Mouse (Mus musculus) MEL (cell line): ENCODE data around the gene Wasf2. TPM values are rescaled to one million over a fixed set of nuclear protein-coding genes. Genes with fewer than 3 reads are reported as not detected.
A peak's percentile ranks its signal among the peaks of the same experiment; 100 is the strongest.

ENCODE experiments used
- DNase-seq: peaks from one replicate; pipeline ENCODE4 v3.0.0; 2011; ENCODE audit warnings: low read depth, low spot score
- H3K27ac ChIP-seq: 2 replicates; pipeline ENCODE4 v1.5.1; 2012; ENCODE audit warnings: low read depth, mild to moderate bottlenecking, control low read depth, low read length, moderate library complexity; ENCODE audit not compliant: control insufficient read depth
- H3K27me3 ChIP-seq, 2 experiments: fragments of 150-350 bp in 1 of 2; sonication (generic) in 1 of 2; 2 replicates each; pipeline ENCODE4 v1.6.1; 2012; ENCODE audit warnings: low read length in 2 of 2, mild to moderate bottlenecking in 2 of 2, improper control_type of control experiment in 1 of 2, moderate library complexity in 1 of 2; ENCODE audit not compliant: insufficient read depth in 2 of 2, control insufficient read depth in 1 of 2
- H3K36me3 ChIP-seq, 2 experiments: 2 replicates each; pipeline ENCODE4 v1.6.1; 2012 to 2014; ENCODE audit warnings: low read length in 2 of 2, improper control_type of control experiment in 1 of 2, inconsistent platforms in 1 of 2, mild to moderate bottlenecking in 1 of 2; ENCODE audit not compliant: insufficient read depth in 2 of 2, control insufficient read depth in 1 of 2
- H3K4me1 ChIP-seq, 2 experiments: fragments of 150-350 bp in 1 of 2; sonication (generic) in 1 of 2; 2 replicates each; pipeline ENCODE4 v1.6.1; 2012; ENCODE audit warnings: low read length in 2 of 2, improper control_type of control experiment in 1 of 2, mild to moderate bottlenecking in 1 of 2; ENCODE audit not compliant: insufficient read depth in 2 of 2, control insufficient read depth in 1 of 2
- H3K4me3 ChIP-seq, 2 experiments: fragments of 150-350 bp in 1 of 2; sonication (generic) in 1 of 2; 2 replicates each; pipeline ENCODE4 v1.5.1; 2012; ENCODE audit warnings: low read depth in 2 of 2, low read length in 2 of 2, mild to moderate bottlenecking in 2 of 2, moderate library complexity in 2 of 2, control low read depth in 1 of 2, improper control_type of control experiment in 1 of 2; ENCODE audit not compliant: control insufficient read depth in 1 of 2, insufficient read depth in 1 of 2
- H3K79me2 ChIP-seq: 2 replicates; pipeline ENCODE4 v1.6.1; 2012; ENCODE audit warnings: mild to moderate bottlenecking, low read length, moderate library complexity; ENCODE audit not compliant: control insufficient read depth, poor library complexity, insufficient read depth
- H3K9ac ChIP-seq: 2 replicates; pipeline ENCODE4 v1.6.1; 2012; ENCODE audit warnings: low read depth, mild to moderate bottlenecking, control low read depth, low read length, moderate library complexity; ENCODE audit not compliant: control insufficient read depth, poor library complexity, severe bottlenecking
- H3K9me3 ChIP-seq: fragments of 150-350 bp; sonication (generic); replicated peaks from 2 replicates; pipeline ENCODE4 v1.6.1; 2012; ENCODE audit warnings: mild to moderate bottlenecking, low read length, improper control_type of control experiment, moderate library complexity; ENCODE audit not compliant: insufficient read depth
- BHLHE40 ChIP-seq: IDR thresholded peaks from 2 replicates; pipeline ENCODE4 v1.6.1; 2012; ENCODE audit warnings: low read depth, mild to moderate bottlenecking, inconsistent platforms, low read length, improper control_type of control experiment, borderline replicate concordance
- CHD2 ChIP-seq: IDR thresholded peaks from 2 replicates; pipeline ENCODE4 v1.6.1; 2011; ENCODE audit warnings: low read length, improper control_type of control experiment
- ETS1 ChIP-seq: IDR thresholded peaks from 2 replicates; pipeline ENCODE4 v1.6.1; 2012; ENCODE audit warnings: low read depth, mild to moderate bottlenecking, inconsistent platforms, low read length, improper control_type of control experiment, moderate library complexity
- MAX ChIP-seq: IDR thresholded peaks from 2 replicates; pipeline ENCODE4 v1.6.1; 2011; ENCODE audit warnings: low read length, improper control_type of control experiment
- MAZ ChIP-seq: IDR thresholded peaks from 2 replicates; pipeline ENCODE4 v1.6.1; 2012; ENCODE audit warnings: low read depth, mild to moderate bottlenecking, inconsistent platforms, low read length, improper control_type of control experiment
- MEF2A ChIP-seq: IDR thresholded peaks from 2 replicates; pipeline ENCODE4 v1.6.1; 2014; ENCODE audit warnings: low read depth, mild to moderate bottlenecking, inconsistent platforms, low read length, improper control_type of control experiment; ENCODE audit not compliant: poor library complexity, insufficient replicate concordance, severe bottlenecking; ENCODE audit errors: extremely low read depth
- MXI1 ChIP-seq: IDR thresholded peaks from 2 replicates; pipeline ENCODE4 v1.6.1; 2011; ENCODE audit warnings: mild to moderate bottlenecking, low read depth, low read length, improper control_type of control experiment
- NELFE ChIP-seq: IDR thresholded peaks from 2 replicates; pipeline ENCODE4 v1.6.1; 2011; ENCODE audit warnings: low read depth, low read length, improper control_type of control experiment
- RCOR1 ChIP-seq: IDR thresholded peaks from 2 replicates; pipeline ENCODE4 v1.6.1; 2012; ENCODE audit warnings: low read depth, mild to moderate bottlenecking, inconsistent platforms, low read length, improper control_type of control experiment
- SMC3 ChIP-seq: IDR thresholded peaks from 2 replicates; pipeline ENCODE4 v1.6.1; 2011; ENCODE audit warnings: low read depth, low read length, improper control_type of control experiment
- TAL1 ChIP-seq: IDR thresholded peaks from 2 replicates; pipeline ENCODE4 v1.6.1; 2012; ENCODE audit warnings: mild to moderate bottlenecking, inconsistent platforms, low read length, moderate library complexity, mixed read lengths
- TBP ChIP-seq: IDR thresholded peaks from 2 replicates; pipeline ENCODE4 v1.8.0; 2011; ENCODE audit warnings: low read depth, low read length, improper control_type of control experiment
- USF1 ChIP-seq: IDR thresholded peaks from 2 replicates; pipeline ENCODE4 v1.6.1; 2014; ENCODE audit warnings: low read depth, mild to moderate bottlenecking, inconsistent platforms, low read length, improper control_type of control experiment, moderate library complexity
- polyA plus RNA-seq, 2 experiments: library from polyadenylated mRNA; stranded (reverse) in 1 of 2; unstranded in 1 of 2; fragments of >175 nt in 1 of 2; fragments of >200 nt in 1 of 2; gene quantifications; 2 replicates each; pipeline versions ENCODE4 v1.2.1 to v1.2.4; 2012; ENCODE audit warnings: low replicate concordance in 2 of 2, low read depth in 1 of 2; ENCODE audit not compliant: insufficient read length in 2 of 2, insufficient read depth in 1 of 2, missing spikeins in 1 of 2
- total RNA-seq: library from RNA; depleted of rRNA; stranded (reverse); fragments of 300-350 nt; gene quantifications from 2 replicates; pipeline ENCODE4 v1.2.3, GENCODE M21; 2012

The Wasf2 gene
- total and polyA plus RNA-seq, 3 experiments: 16.4 to 53.7 TPM; not detected in 1

DNA sequence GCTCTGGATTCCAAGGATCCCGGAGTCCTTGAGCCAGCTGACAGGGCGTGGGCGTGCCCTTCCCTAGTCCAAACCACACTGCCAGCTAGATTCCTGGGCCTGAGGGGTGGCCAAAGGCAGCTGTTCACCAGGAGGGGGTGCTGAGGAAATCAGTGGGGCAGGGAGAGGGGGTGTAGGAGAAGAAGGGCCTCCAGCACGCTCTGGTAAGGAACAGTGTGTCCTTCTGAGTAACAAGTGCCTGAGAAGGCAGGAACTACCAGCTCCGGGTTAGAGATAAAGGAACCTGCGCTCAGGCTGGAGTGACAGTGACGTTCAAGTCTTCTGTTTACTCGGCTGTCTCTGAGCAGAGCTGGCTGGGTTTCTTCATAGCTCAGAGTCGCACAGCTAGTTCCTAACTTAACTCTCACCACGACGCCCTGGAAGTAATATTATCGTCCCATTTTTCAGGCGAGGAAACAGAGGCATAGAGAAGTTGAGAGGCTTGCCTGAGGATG, 22.5 kb upstream of the Wasf2 start:
- H3K9ac ChIP-seq: peak overlapping the region; percentile 50
- no peaks in the 10 kb centered on the region for H3K79me2 ChIP-seq
- peak overlapping the region; percentile 15 for H3K27ac ChIP-seq
- H3K4me1 ChIP-seq: peaks cover 5 to 17% of the 10 kb centered on the region in 2 experiments
- H3K27me3 ChIP-seq: no peaks in the 10 kb centered on the region; a peak in 1 of 4 replicates
- H3K36me3 ChIP-seq: peaks cover 0 to 4% of the 10 kb centered on the region in 2 experiments; a peak in 2 of 4 replicates
- no peaks in the 10 kb centered on the region for H3K9me3 ChIP-seq
- peak overlapping the region; percentile 18 to 38 for H3K4me3 ChIP-seq
- peak; percentile 83 for DNase-seq
- TF ChIP-seq TBP (0 out of 2 replicates have a peak, but pooled peaks have one; percentile 51), CHD2 (no peak), MXI1 (peak; percentile 46; the same call in 1 of the 2 replicates), ETS1 (0 out of 2 replicates have a peak, but pooled peaks have one; percentile 33), MAZ (peak; percentile 38; the same call in 1 of the 2 replicates)
- TF ChIP-seq, all 39 proteins: peak for 4

DNA sequence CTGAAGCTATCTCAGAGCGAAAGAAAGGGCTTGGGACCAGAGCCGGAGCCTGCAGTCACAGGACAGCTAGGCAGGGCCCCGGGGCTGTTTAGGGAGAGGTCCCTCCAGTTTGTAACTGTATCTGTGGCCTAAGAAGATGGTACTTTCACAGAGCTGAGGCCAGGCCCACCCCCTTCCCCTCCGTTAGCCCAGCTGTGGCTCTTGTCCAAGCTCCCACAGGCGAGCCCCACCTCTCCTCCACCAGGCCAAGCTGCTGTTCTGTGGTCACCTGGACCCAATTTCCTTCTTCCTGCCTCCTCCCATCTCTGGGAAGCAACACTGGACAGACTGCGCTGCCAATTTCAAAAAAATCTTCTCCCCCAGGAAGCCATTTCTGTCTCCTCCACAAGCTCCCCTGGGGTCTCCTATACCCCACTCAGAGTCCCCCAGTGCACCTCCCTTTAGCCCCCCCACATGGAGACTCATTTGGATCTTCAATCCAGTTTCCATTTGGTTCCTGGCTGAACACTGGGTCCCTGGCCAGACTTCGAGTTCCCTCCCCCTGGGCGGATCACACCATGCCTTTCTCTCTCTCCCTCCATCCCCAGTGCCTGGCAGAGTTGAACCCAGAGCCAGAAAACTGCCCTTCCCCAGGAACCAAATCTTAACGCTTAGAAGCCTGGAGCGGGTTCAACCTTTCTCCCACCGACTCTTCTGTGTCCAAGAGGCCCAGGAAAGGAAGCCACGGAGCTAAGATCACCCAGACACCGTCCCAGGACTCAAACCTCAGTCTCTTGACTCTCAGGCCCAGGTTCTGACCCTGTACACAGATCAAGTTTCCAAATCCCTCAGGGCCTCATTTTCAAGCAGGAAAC, 21.6 kb upstream of the Wasf2 start:
- H3K27ac ChIP-seq: no peak overlapping the region
- TF ChIP-seq MEF2A (no peak), MAX (no peak), TAL1 (no peak), RCOR1 (no peak), NELFE (no peak), USF1 (no peak), BHLHE40 (no peak), SMC3 (no peak)

More for the DNA sequence above, 21.6 kb upstream of the Wasf2 start:
- Histone ChIP-seq H3K36me3 (peaks cover 0 to 2% of the 10 kb centered on the region in 2 experiments; a peak in 2 of 4 replicates), H3K9ac (peak overlapping the region; percentile 50), H3K4me1 (peaks cover 2 to 14% of the 10 kb centered on the region in 2 experiments), H3K9me3 (no peaks in the 10 kb centered on the region), H3K79me2 (no peaks in the 10 kb centered on the region), H3K27me3 (no peaks in the 10 kb centered on the region; a peak in 1 of 4 replicates), H3K4me3 (no peak overlapping the region)
- no peak for DNase-seq
